Mouse (Mus musculus) MEL-GATA-1-ER (cell line): ENCODE results near the gene Snd1.

Experiments
- DNase-seq: peaks from one replicate; pipeline ENCODE4 v3.0.0-alpha.2; 2012; ENCODE audit warnings: low read depth; ENCODE audit errors: extremely low read depth

Gene Snd1

GRCm38 (mm10) chr6:28949269-28949668 is 474.3 kb downstream of the Snd1 start:
- no peak for DNase-seq

GRCm38 (mm10) chr6:28955581-28955980 is 480.6 kb downstream of the Snd1 start:
- DNase-seq = peak; percentile 13

GRCm38 (mm10) chr6:28957486-28957885 is 482.5 kb downstream of the Snd1 start:
- DNase-seq = no peak

GRCm38 (mm10) chr6:28963178-28963577 is 488.2 kb downstream of the Snd1 start:
- DNase-seq = no peak

- no peak for DNase-seq
Observed at GRCm38 (mm10) chr6:28965264-28965663, 490.3 kb downstream of the Snd1 start.

- DNase-seq = no peak
Observed at GRCm38 (mm10) chr6:28969615-28970014, 494.7 kb downstream of the Snd1 start.

GRCm38 (mm10) chr6:28970711-28971110 is 495.8 kb downstream of the Snd1 start:
- DNase-seq = no peak

GRCm38 (mm10) chr6:28974498-28974897 is 499.6 kb downstream of the Snd1 start:
- DNase-seq = no peak

GRCm38 (mm10) chr6:28975106-28975505 is 500.2 kb downstream of the Snd1 start:
- DNase-seq = no peak

GRCm38 (mm10) chr6:28978031-28978430 is 503.1 kb downstream of the Snd1 start:
- no peak for DNase-seq

- DNase-seq = no peak
Observed at GRCm38 (mm10) chr6:28978881-28979280, 503.9 kb downstream of the Snd1 start.

- DNase-seq = no peak
Observed at GRCm38 (mm10) chr6:28979586-28979985, 504.6 kb downstream of the Snd1 start.

GRCm38 (mm10) chr6:28980219-28980618 is 505.3 kb downstream of the Snd1 start:
- no peak for DNase-seq

GRCm38 (mm10) chr6:28980750-28981584 is 506.0 kb downstream of the Snd1 start:
- no peak for DNase-seq

- DNase-seq = no peak
Observed at GRCm38 (mm10) chr6:28981585-28981948, 506.6 kb downstream of the Snd1 start.

- DNase-seq = no peak
Observed at GRCm38 (mm10) chr6:28981966-28982701, 507.2 kb downstream of the Snd1 start.

GRCm38 (mm10) chr6:28982817-28983216 is 507.9 kb downstream of the Snd1 start:
- no peak for DNase-seq
